Mouse (Mus musculus) cerebellum, adult 9-10 months (tissue): ENCODE data around the gene Eef1a2.
"Not testable (repeated sequence)": the region's sequence is repeated elsewhere in the genome, so short reads cannot be mapped to it uniquely, and the experiment has no call there.

ENCODE experiments used
- DNase-seq: peaks from one replicate; pipeline ENCODE4 v3.0.0; 2022

Eef1a2 gene

DNA sequence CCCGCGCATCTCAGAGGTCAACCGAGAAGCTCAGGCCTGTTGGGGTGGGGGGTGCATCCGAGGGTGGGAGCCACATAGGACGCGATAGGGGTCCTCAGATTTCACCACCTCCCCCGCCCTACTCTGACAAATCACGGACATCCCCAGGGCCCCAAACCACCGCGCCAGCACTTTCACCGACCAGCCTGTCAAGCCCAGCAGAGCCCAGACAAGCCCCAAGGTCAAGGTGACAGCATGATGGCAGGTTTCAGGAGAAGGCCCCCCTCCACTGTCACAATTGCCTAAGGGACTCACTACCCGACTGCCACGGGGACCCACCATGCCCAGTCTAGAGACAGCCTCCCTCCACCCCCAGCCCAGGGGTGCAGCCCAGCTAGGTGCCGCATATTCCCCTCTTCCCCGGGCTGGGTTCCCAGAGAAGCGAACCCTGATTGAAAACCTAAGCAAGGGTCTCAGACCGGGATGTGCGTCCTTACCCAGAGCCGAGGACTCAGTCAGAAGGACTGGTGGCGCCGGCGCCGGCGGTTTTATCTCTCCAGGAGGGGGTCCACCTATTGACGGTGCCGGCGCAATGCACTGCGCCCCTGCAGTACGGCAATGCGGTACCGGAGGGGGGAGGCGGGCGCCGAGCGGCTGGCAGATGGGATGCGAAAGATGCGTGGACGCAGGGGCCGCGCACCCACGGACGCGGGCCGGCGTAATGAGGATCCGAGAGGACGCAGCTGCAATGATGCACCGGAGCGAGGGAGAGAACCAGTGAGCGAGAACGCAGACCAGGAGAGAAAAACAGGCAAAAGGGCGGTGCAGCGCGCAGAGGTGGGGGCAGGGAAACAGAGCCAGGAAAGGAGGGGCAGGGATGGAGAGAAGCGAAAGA, at the start of gene Eef1a2:
Gene Eef1a2 (minus strand): TSS at position 767 of the 874 bp plus-strand sequence.
- peak; percentile 92 for DNase-seq

GRCm38 (mm10) chr2:181206118-181206517, 49.3 kb upstream of the Eef1a2 start:
- DNase-seq, result no peak

DNA sequence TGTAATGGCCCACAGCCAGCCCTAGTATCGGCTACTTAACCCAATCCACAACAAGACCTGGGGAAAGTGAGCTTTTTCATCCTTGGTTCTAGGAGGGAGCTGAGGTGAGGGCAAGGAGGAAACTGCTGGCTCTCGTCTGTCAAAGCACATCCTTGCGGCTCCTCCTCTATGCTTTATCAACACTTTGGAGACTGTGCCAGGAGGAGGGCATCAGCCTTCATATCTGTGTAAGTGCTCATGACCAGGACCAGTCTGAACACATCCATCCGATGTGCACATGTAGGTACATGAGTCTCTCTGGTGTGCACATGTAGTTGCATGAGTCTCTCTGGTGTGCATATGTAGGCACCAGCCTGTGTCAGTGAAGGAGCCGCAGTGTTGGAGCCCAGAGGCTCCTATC, 48.9 kb upstream of the Eef1a2 start:
- DNase-seq, result no peak

- DNase-seq, result no peak
These were observed 46.1 kb upstream of the Eef1a2 start for GRCm38 (mm10) chr2:181202886-181203285.

- no peak for DNase-seq
These were observed 45.6 kb upstream of the Eef1a2 start, which contains the start of gene Ptk6 for GRCm38 (mm10) chr2:181202422-181202821. TSS of gene Ptk6 (minus strand) at chr2:181202789.

DNA sequence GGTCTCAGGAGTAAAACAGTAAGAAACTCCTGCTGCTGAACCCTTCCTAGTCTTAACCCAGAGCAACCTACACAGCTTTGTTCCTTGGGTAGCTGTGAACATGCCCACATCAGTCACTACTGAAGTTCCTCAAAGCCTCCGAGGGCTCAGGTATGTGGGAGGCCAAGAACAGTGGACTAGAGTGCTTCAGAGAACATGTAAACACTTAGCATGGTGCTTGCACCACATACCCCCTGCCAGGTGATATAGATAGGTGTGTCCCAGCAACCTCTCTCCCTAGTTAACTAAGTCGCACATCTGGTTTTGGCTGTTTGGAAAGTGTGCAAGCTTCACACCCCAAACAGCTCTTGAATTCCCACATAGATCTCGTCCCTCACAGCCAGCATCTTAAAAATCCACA, 44.8 kb upstream of the Eef1a2 start:
- DNase-seq, result no peak

DNA sequence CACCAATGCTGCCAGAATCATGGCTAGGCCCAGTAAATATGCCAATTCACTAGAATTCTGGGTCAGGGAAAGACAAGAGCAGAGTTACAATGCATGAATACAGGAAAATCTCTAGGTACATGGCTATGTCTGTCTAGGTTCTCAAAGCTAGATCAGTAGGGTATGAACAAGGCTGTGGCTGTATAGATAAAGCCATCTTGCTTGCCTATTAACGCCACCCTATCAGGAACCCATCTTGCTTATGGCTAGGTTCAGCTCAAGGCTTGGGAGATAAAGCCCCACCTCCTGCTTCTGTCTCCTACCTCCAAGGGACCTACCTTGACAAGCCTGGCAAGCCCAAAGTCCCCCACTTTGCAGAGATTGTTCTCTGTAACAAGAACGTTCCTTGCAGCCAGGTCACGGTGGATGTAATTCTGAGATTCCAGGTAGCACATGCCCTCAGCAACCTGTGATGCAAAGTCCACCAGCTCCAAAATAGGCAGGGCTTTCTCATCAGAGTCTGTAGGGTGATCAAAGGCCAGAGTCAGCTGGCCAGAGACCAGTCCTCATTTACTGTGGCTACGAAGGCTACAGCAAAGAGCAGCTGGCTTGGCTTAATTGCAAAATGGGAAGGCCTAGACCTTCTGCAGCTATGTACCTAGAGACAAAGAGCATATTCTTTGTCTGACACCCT, 40.0 kb upstream of the Eef1a2 start:
- no peak for DNase-seq

- DNase-seq, result no peak
These were observed 36.2 kb upstream of the Eef1a2 start for GRCm38 (mm10) chr2:181193044-181193443.

DNA sequence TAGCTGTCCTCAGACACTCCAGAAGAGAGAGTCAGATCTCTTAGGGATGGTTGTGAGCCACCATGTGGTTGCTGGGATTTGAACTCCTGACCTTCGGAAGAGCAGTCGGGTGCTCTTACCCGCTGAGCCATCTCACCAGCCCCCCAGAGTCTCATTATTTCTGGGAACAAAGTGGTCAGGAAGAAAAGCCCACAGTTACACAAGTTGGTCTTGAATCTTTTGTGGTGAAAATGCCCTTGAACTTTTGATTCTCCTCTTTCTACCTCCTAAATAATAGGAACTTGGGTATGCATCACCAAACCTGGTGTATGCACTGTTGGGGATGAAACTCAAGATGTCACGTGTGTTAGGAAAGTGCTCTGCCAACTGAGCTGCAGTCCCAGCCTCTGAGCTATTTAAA, 35.1 kb upstream of the Eef1a2 start:
- DNase-seq, result no peak

GRCm38 (mm10) chr2:181191385-181191784, 34.6 kb upstream of the Eef1a2 start:
- not testable (repeated sequence) for DNase-seq

DNA sequence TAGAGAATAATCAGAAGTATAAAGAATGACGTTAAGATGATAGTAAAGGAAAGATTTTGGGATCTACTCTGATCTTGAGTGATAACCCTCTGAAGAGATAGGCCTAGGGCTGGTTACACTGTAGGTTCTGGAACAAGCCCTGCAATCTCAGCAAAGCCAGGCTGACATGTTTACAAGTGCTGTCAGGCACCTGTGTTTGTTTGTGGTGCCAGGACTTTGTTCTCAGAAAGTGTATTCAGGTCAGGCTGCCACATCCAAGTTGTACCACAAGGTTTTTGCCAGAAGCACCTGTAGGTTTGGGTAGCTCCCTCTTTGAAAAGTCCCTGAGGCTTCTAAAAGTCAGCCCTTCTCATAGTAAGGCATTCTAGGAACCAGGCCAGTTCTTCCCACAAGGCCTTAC, 32.5 kb upstream of the Eef1a2 start:
- DNase-seq, result no peak

- no peak for DNase-seq
These were observed 31.9 kb upstream of the Eef1a2 start for GRCm38 (mm10) chr2:181188681-181189080.

- peak; percentile 88 for DNase-seq
These were observed 30.5 kb upstream of the Eef1a2 start, which contains the start of gene Ppdpf for GRCm38 (mm10) chr2:181187121-181188000. TSS of gene Ppdpf (plus strand) at chr2:181187247.

DNA sequence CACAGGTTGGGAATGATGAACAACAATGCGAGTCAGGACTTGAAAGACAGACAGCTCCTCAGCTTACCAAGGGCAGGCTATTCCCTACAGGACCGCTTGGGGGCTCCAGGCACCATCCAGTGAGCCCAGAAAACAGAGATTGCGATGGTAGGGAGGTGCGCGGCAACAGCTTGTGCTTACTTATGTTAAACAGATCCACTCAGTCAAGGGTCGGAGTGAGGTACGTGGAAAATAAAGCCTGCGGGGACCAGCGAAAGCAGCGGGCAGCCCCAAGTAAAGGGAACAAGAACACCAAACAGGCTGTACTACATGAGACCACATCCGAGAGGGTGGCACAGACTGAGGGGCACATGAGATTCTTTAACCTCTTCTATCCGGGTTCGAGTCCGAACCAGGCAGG, 29.8 kb upstream of the Eef1a2 start:
- peak; percentile 94 for DNase-seq

- no peak for DNase-seq
These were observed 24.1 kb upstream of the Eef1a2 start for GRCm38 (mm10) chr2:181180898-181181297.

- no peak for DNase-seq
These were observed 21.7 kb upstream of the Eef1a2 start for GRCm38 (mm10) chr2:181178471-181178870.

DNA sequence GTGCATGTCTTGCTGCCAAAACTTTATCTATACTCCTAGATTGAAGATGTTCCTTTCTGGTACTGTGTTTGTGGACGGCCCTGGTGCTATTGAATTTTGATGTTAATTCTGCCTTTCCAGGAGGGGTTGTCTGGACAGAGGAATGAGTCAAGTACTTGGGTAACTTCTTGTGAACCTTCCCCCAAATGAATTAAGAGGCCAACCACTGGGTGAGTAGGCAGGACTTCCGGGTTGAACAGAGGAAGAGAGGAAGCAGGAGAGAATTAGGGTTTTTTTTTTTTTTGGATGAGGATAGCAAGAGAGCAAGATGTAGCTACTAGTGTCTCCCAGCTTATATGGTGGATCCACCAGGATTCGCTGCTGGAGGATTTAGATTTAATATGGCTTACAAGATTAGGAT, 21.2 kb upstream of the Eef1a2 start:
- no peak for DNase-seq

- DNase-seq, result no peak
These were observed 17.8 kb upstream of the Eef1a2 start for GRCm38 (mm10) chr2:181174646-181175045.

GRCm38 (mm10) chr2:181166469-181166868, 9.7 kb upstream of the Eef1a2 start:
- DNase-seq, result no peak

DNA sequence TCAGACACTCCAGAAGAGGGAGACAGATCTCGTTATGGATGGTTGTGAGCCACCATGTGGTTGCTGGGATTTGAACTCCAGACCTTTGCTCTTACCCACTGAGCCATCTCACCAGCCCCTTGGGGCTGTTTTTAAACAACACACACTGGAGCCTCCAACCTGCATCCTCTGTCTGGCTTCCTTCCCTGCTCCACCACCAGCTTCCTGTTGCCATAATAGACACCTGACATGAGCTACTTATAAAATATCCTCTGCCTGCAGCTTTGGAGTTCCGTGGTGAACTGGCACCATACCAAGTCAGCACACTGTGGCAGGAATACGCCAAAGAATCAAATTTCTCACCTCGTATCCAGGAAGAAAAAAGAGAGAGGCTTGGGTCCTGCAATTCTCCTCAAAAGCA, 4.0 kb upstream of the Eef1a2 start:
- peak; percentile 59 for DNase-seq

DNA sequence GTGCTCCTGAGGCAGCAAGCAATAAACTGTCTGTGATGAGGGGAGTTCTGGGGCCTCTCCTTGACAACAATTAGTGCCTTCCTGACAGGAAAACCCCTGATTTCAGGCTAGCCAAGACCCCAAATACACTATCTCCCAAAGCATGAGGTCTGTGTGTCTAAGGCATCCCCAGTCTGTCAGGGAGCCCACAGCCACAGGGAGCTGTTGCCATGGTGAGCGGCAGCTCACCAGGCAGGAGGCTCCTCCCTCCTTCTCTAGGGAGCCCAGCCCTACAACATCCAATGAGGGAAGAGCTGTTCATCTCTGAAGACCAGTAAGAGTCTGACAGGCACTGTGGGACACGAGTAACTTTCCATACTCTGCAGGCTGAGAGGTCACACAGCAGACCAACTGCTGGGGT, 3.0 kb upstream of the Eef1a2 start:
- peak; percentile 79 for DNase-seq

DNA sequence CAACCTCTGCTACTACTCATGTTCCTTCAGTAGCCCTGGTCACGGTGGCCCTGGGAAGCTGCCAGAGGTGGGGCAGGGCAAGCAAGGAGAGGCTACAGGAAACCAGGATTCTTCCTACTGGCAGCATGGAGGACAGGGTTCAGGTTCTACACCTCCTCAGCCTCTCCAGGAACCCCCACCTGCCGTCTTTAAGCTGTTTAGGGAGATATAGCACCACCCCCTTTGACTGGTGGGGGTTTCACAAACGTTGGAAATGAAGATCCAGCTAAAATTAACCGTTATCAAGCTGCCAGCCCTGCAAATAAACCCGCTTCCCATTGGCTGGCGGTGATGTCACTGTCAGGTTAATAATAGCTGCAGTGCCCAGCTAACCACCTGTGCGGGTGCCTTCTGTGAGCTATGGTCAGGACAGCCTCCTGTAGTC, 2.3 kb upstream of the Eef1a2 start:
- DNase-seq, result peak; percentile 96

- DNase-seq, result no peak
These were observed 1.7 kb upstream of the Eef1a2 start for GRCm38 (mm10) chr2:181158471-181158870.
